Mouse (Mus musculus) limb, embryonic 14.5 days (tissue): ENCODE results near the gene Olfr867. TPM values are rescaled to one million over a fixed set of nuclear protein-coding genes. Genes with fewer than 3 reads are reported as not detected.

ENCODE experiments used
- ATAC-seq: fragments of 200-750 bp; cut with Nextera tagmentation; 2 replicates; pipeline ENCODE4 v1.8.0; 2017; ENCODE audit warnings: low read depth, moderate number of reproducible peaks, moderate TSS enrichment; ENCODE audit not compliant: low FRiP score
- DNase-seq: peaks from one replicate; pipeline ENCODE4 v3.0.0-alpha.2; 2015; ENCODE audit warnings: low spot score
- H3K27ac ChIP-seq: fragments of 300-500 bp; sonication (generic); replicated peaks from 2 replicates; pipeline ENCODE4 v1.5.1; 2014; ENCODE audit warnings: low read depth, mild to moderate bottlenecking, low read length, moderate library complexity, mixed read lengths
- H3K27me3 ChIP-seq: fragments of 300-500 bp; sonication (generic); 2 replicates; pipeline ENCODE4 v1.6.1; 2014; ENCODE audit warnings: low read length, mixed read lengths; ENCODE audit not compliant: control insufficient read depth, insufficient read depth
- H3K36me3 ChIP-seq: fragments of 300-500 bp; sonication (generic); 2 replicates; pipeline ENCODE4 v1.6.1; 2014; ENCODE audit warnings: mild to moderate bottlenecking, low read length, moderate library complexity, mixed read lengths; ENCODE audit not compliant: control insufficient read depth, insufficient read depth
- H3K4me1 ChIP-seq: fragments of 300-500 bp; sonication (generic); 2 replicates; pipeline ENCODE4 v1.6.1; 2014; ENCODE audit warnings: antibody characterized with exemption, low read length, mixed read lengths; ENCODE audit not compliant: control insufficient read depth, insufficient read depth
- H3K4me2 ChIP-seq: fragments of 300-500 bp; sonication (generic); replicated peaks from 2 replicates; pipeline ENCODE4 v1.6.1; 2014; ENCODE audit warnings: low read depth, mild to moderate bottlenecking, low read length, moderate library complexity; ENCODE audit not compliant: severe bottlenecking
- H3K4me3 ChIP-seq: fragments of 300-500 bp; sonication (generic); replicated peaks from 2 replicates; pipeline ENCODE4 v1.5.1; 2014; ENCODE audit warnings: low read length
- H3K9ac ChIP-seq: fragments of 300-500 bp; sonication (generic); 2 replicates; pipeline ENCODE4 v1.6.1; 2014; ENCODE audit warnings: mild to moderate bottlenecking, low read depth, low read length, moderate library complexity; ENCODE audit not compliant: severe bottlenecking
- H3K9me3 ChIP-seq: fragments of 300-500 bp; sonication (generic); 2 replicates; pipeline ENCODE4 v1.6.1; 2016; ENCODE audit warnings: low read length; ENCODE audit not compliant: control insufficient read depth
- POLR2A ChIP-seq: fragments of 200-500 bp; IDR thresholded peaks from 2 replicates; pipeline ENCODE4 v1.8.0; 2012; ENCODE audit warnings: inconsistent platforms, mild to moderate bottlenecking, moderate library complexity, borderline replicate concordance; ENCODE audit not compliant: insufficient read depth, insufficient read length; ENCODE audit errors: extremely low read depth
- WGBS: fragments of 180-500 bp; shearing (Covaris S2); extraction: QIAGEN DNeasy Blood & Tissue Kit; methylation state at CpG from one replicate; pipeline ENCODE4 v1.1.7; 2014; 5-methylcytosine and 5-hydroxymethylcytosine counted together
- polyA plus RNA-seq, 2 experiments: library from polyadenylated mRNA; depleted of rRNA in 1 of 2; stranded (reverse) in 1 of 2; unstranded in 1 of 2; fragments of >200 nt; fragmentation: Nextera tagmentation in 1 of 2; extraction: Ambion mirVana in 1 of 2; gene quantifications; 2 replicates each; pipeline versions ENCODE4 v1.2.1 to v1.2.3; 2012 to 2014

The Olfr867 gene
- polyA plus RNA-seq (2012; rRNA removed) (not detected in 2 replicates), polyA plus RNA-seq (2014; fragmentation: Nextera tagmentation; extraction: Ambion mirVana) (not detected in 2 replicates)

DNA sequence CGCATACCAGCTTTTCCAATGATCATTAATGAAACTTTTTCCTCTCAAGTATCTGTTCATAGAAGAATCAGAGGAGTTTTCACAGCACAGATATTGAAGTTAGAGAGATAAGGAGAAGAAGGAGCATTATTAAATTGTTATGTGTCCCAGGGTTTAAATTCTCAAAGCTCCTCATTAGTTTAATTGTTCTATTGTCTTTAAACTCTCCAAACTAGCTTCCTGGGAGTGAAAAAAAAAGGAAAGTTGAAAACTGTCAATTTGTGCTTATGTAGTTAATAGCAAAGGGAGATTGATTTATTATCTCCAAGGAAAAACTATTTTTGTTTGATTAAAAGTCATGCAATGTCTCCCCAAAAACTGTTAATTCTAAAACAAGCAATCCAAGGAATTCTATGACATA lies at the start of gene Olfr867:
Gene Olfr867, minus strand, starts transcription at position 101 of the 400 bp plus-strand sequence.
- H3K27ac ChIP-seq, result no peak within 1 kb of the TSS
- H3K4me2 ChIP-seq, result no peak within 1 kb of the TSS
- WGBS, result 76% methylated on average over 1 of the region's 1 CpGs
- ATAC-seq (no peak), DNase-seq (no peak)
- H3K4me3 ChIP-seq, result no peak within 1 kb of the TSS
- H3K9ac ChIP-seq, result no peak within 1 kb of the TSS
- H3K4me1 ChIP-seq, result no peaks in the 10 kb centered on the region
- no peaks in the 10 kb centered on the region for H3K9me3 ChIP-seq
- no peak for TF ChIP-seq POLR2A
- no peaks in the 10 kb centered on the region for H3K36me3 ChIP-seq
- no peaks in the 10 kb centered on the region for H3K27me3 ChIP-seq

DNA sequence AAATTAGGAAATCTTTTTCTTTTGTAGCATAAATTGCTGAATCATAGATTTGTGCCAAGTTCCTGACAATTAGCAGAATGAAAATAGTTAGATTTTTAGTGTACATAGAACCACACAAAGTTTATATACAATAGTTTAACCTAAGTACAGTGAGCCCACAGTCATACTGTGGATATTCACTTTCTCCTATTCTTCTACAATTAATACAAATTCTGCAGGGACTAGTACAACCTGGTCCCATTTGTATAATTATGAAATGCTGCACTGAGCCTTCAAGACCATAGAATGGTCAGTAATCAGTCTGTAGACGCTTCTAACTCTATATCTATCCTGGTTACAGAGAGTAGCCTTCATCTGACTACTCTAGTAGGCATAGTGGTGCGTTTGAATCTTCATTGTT lies 41.0 kb upstream of the Olfr867 start, which contains the start of gene Olfr868:
Gene Olfr868, plus strand, starts transcription at position 301 of the 400 bp plus-strand sequence.
- WGBS, result 39% methylated on average over 2 of the region's 2 CpGs
- H3K4me2 ChIP-seq, result no peak within 1 kb of the TSS
- H3K9me3 ChIP-seq, result peaks cover 4% of the 10 kb centered on the region; the same call in 1 of the 2 replicates
- no peaks in the 10 kb centered on the region for H3K27me3 ChIP-seq
- DNase-seq (no peak), ATAC-seq (no peak)
- no peaks in the 10 kb centered on the region for H3K4me1 ChIP-seq
- no peak for TF ChIP-seq POLR2A
- H3K4me3 ChIP-seq, result no peak within 1 kb of the TSS
- no peak within 1 kb of the TSS for H3K9ac ChIP-seq
- no peaks in the 10 kb centered on the region for H3K36me3 ChIP-seq
- no peak within 1 kb of the TSS for H3K27ac ChIP-seq

DNA sequence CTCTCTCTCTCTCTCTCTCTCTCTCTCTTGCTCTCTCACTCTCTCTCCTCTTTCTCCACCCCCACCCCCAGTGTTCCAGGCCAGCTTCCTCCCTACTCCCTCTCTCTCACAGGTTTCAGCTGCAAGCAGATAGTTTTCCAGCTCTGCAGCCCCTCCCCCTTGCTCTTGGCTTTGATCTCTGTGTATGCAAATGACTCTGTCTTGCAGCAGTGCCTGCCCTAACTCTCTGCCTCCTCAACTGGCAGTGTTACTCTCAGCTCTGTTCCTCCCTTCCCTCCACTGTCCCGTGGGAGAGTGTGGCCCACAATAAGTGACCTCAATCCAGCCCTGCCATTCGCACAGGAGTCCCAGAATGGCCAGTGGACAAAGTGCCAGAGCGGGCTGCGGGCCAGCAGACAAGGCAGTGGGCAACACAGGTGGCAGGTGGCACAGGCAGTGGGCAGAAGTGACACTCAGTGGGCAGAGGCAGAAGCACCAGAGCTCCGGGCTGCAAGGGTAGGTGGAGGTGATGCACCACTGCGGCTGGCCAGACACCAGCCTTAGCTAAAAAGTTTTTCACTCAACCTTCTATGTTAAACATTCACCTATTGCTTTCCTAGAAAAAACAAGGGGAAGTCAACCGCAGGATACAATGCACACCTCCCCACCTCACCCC lies 16.3 kb upstream of the Olfr867 start:
- 62% methylated on average over 7 of the region's 7 CpGs for WGBS
- ATAC-seq (no peak), DNase-seq (no peak)
- H3K9me3 ChIP-seq, result no peaks in the 10 kb centered on the region; the same call in 1 of the 2 replicates
- H3K27ac ChIP-seq, result no peak overlapping the region
- H3K27me3 ChIP-seq, result no peaks in the 10 kb centered on the region
- no peaks in the 10 kb centered on the region for H3K4me1 ChIP-seq
- no peaks in the 10 kb centered on the region for H3K36me3 ChIP-seq
- TF ChIP-seq POLR2A, result no peak
- H3K4me3 ChIP-seq, result no peak overlapping the region
- no peak overlapping the region for H3K4me2 ChIP-seq
- H3K9ac ChIP-seq, result no peak overlapping the region

DNA sequence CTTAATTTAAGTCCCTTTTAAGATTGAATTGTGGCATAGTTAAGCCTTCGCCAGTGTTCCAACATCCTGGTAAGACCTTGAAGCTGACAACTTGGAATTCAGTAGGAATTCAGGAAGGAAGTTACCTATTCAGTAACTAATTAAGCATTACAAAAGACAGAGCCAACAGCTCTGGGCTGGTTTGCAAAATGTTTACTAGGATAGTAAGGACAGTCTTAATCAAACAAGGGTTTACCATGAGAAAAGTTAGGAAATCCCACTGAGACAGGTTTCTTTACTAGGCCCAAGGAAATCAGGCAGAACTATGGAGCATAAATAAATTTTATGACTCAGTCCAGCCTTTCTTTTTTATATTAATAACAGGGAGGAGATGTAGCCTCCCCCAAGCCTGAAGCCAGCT lies 13.9 kb upstream of the Olfr867 start:
- H3K36me3 ChIP-seq, result no peaks in the 10 kb centered on the region
- H3K4me3 ChIP-seq, result no peak overlapping the region
- H3K9ac ChIP-seq, result no peak overlapping the region
- H3K27ac ChIP-seq, result no peak overlapping the region
- DNase-seq (no peak), ATAC-seq (no peak)
- H3K4me2 ChIP-seq, result no peak overlapping the region
- no peaks in the 10 kb centered on the region; the same call in 1 of the 2 replicates for H3K9me3 ChIP-seq
- WGBS, result 85% methylated on average over 1 of the region's 1 CpGs
- TF ChIP-seq POLR2A, result no peak
- no peaks in the 10 kb centered on the region for H3K27me3 ChIP-seq
- no peaks in the 10 kb centered on the region for H3K4me1 ChIP-seq

DNA sequence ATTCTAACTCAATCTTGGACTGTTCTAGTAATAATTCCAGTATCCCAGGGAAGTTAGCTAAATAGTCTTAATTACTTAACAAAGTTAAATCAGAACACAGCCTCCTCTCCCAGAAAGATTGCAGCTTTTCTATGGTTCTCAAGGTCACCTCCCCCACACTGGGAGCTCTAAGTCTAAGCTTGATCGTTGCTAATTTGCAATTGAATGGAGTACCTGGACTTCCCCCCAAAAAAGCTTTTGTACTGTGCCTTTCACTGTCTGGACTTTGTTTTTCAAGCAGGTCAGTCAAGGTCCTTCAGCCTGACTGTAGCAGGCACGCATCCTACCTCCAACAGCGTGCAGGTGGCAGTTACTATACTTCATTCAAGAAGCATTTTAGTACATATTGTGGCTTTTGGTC lies 12.9 kb upstream of the Olfr867 start:
- Histone ChIP-seq H3K9me3 (no peaks in the 10 kb centered on the region; the same call in 1 of the 2 replicates), H3K36me3 (no peaks in the 10 kb centered on the region), H3K27me3 (no peaks in the 10 kb centered on the region), H3K9ac (no peak overlapping the region), H3K4me1 (no peaks in the 10 kb centered on the region), H3K27ac (no peak overlapping the region), H3K4me3 (no peak overlapping the region), H3K4me2 (no peak overlapping the region)
- WGBS, result 84% methylated on average over 3 of the region's 3 CpGs
- TF ChIP-seq POLR2A, result no peak
- ATAC-seq (no peak), DNase-seq (no peak)
